Mouse (Mus musculus): ENCODE measurements at regions not wholly inside any gene's neighbourhood (a gene's known extent, or its start where the extent isn't known, plus 50 kb on each side); places are given as distances from the start of the nearest gene placed in this dataset.

DNA sequence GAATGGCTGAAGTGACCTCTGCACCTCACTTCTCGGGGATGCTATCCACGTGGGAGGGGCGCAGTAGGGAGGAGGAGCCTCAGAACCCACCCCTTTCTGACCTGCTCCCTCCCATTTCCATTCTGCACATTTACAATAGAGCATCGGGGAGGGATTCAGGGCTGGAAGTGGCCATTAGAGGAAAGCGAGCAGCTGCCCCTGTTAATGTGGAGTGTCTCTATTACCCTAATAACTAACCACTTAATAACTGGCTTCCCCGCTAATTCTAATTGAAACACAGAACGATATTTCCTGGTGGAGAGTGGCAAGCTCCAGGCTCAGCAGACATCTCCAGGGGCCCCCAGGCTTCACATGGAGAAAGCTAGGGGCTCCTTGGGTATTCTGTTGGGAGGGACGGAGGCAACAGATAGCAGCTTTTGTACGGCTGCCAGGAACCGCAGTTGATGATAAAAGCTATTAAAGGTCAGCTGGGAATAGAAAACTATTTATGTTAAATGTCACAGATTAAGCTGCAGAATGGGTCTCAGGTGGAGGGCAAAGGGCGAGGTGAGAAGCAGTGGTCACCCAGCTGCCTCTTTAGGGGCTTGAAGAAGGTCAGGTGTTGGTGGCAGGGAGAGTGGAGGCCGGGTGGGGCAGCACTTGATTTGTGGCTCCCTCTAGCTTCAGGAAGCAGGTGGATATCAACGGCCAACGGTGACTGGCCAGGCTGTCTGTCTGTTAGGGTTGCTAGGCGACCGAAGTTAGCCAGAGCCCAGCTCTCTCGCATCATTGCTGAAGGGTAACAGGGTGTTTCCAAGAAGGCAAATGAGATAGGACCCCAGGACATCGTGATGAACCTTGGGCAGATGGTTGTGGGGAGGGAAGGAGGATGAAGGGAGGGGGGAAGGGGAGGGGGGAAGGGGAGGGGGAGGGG is 118.4 kb upstream of the Sdk2 start:
- TF ChIP-seq GATA1 (IDR thresholded peaks at IDR 0.05; ENCODE audit: low read length) (no peak), TAL1 (IDR thresholded peaks at IDR 0.05; ENCODE audit: low read length) (no peak)
